Mouse (Mus musculus) megakaryocyte, embryonic 14.5 days (primary cell): ENCODE data around the gene Map1lc3b.

ENCODE experiments used
- FLI1 ChIP-seq: IDR thresholded peaks from 2 replicates; pipeline ENCODE4 v1.6.1; 2012; ENCODE audit warnings: low read length, inconsistent platforms, mixed read lengths
- GATA1 ChIP-seq: IDR thresholded peaks from 3 replicates; pipeline ENCODE4 v1.6.1; 2012; ENCODE audit warnings: mixed read lengths, low read length, inconsistent platforms, borderline replicate concordance

- TF ChIP-seq GATA1, result no peak
- no peak for TF ChIP-seq FLI1
Observed at GRCm38 (mm10) chr8:121609916-121610315, 19.8 kb downstream of the Map1lc3b start.
